Mouse (Mus musculus) activated CD4-positive, CD25-positive, alpha-beta regulatory T cell (primary cell): ENCODE results near the gene Gm13272. TPM values are rescaled to one million over a fixed set of nuclear protein-coding genes. Genes with fewer than 3 reads are reported as not detected.

Source experiments
- polyA plus RNA-seq, 2 experiments: library from polyadenylated mRNA; unstranded; fragments of 100-300 nt; shearing (Covaris generic); gene quantifications; one replicate each; pipeline ENCODE4 v1.2.1; 2017

The Gm13272 gene
- not detected for polyA plus RNA-seq

GRCm38 (mm10) chr4:88779550-88779949 lies at the start of gene Gm13272:
Gm13272 (plus strand) TSS chr4:88779850.

GRCm38 (mm10) chr4:88754818-88755340 lies 24.8 kb upstream of the Gm13272 start, which contains the start of gene Gm13271:
Gm13271 (plus strand) TSS chr4:88754868.

GRCm38 (mm10) chr4:88759610-88760268 lies 19.9 kb upstream of the Gm13272 start, which contains the start of gene Gm13283:
Gm13283 (plus strand) TSS chr4:88760119.

GRCm38 (mm10) chr4:88773534-88773933 lies 6.1 kb upstream of the Gm13272 start, which contains the start of gene Gm13290:
Gm13290 (plus strand) TSS chr4:88773834.

GRCm38 (mm10) chr4:88776622-88777021 lies 3.0 kb upstream of the Gm13272 start, which contains the start of gene Gm13289:
Gm13289 (plus strand) TSS chr4:88776922.

GRCm38 (mm10) chr4:88781831-88782230 lies 2.2 kb downstream of the Gm13272 start, which contains the start of gene Ifnz:
Ifnz (plus strand) TSS chr4:88782131.

GRCm38 (mm10) chr4:88785409-88785808 lies 5.8 kb downstream of the Gm13272 start, which contains the start of gene Gm13276:
Gm13276 (plus strand) TSS chr4:88785709.

GRCm38 (mm10) chr4:88788402-88788801 lies 8.8 kb downstream of the Gm13272 start, which contains the start of gene Gm13277:
Gm13277 (plus strand) TSS chr4:88788632.

GRCm38 (mm10) chr4:88791250-88791649 lies 11.6 kb downstream of the Gm13272 start, which contains the start of gene Gm13278:
Gm13278 (plus strand) TSS chr4:88791550.

GRCm38 (mm10) chr4:88793936-88794675 lies 14.5 kb downstream of the Gm13272 start, which contains the start of gene Gm13275:
Gm13275 (plus strand) TSS chr4:88794487.

GRCm38 (mm10) chr4:88797097-88797496 lies 17.4 kb downstream of the Gm13272 start, which contains the start of gene Gm13279:
Gm13279 (plus strand) TSS chr4:88797397.

GRCm38 (mm10) chr4:88799365-88799764 lies 19.7 kb downstream of the Gm13272 start, which contains the start of gene Gm13285:
Gm13285 (plus strand) TSS chr4:88799665.

GRCm38 (mm10) chr4:88802954-88803353 lies 23.3 kb downstream of the Gm13272 start, which contains the start of gene Gm13287:
Gm13287 (plus strand) TSS chr4:88803254.

GRCm38 (mm10) chr4:88805231-88805630 lies 25.6 kb downstream of the Gm13272 start, which contains the start of gene Gm13288:
Gm13288 (plus strand) TSS chr4:88805531.

GRCm38 (mm10) chr4:88815928-88816327 lies 36.3 kb downstream of the Gm13272 start, which contains the start of gene Ifna7:
Ifna7 (plus strand) TSS chr4:88816228.

GRCm38 (mm10) chr4:88819659-88820058 lies 40.0 kb downstream of the Gm13272 start, which contains the start of gene Ifna11:
Ifna11 (plus strand) TSS chr4:88819959.

GRCm38 (mm10) chr4:88827116-88827515 lies 47.5 kb downstream of the Gm13272 start, which contains the start of gene Ifna6:
Ifna6 (plus strand) TSS chr4:88827416.

Other genes starting within 250 kb of the Gm13272 start
- gene Ifna15, start 221.6 kb upstream of the Gm13272 start, polyA plus RNA-seq, result under 1 TPM in 1 of 2 experiments, not detected in 1; 0.60 TPM
- gene Ifna14, start 208.1 kb upstream of the Gm13272 start, polyA plus RNA-seq, result not detected
- not detected for gene Ifna9, start 187.5 kb upstream of the Gm13272 start, polyA plus RNA-seq
- not detected for gene Ifna12, start 176.5 kb upstream of the Gm13272 start, polyA plus RNA-seq
- not detected for gene C87499, start 145.4 kb upstream of the Gm13272 start, polyA plus RNA-seq
- gene Ifna13, start 135.4 kb upstream of the Gm13272 start, polyA plus RNA-seq, result not detected
- not detected for gene Ifna16, start 102.9 kb upstream of the Gm13272 start, polyA plus RNA-seq
- gene Ifna2, start 95.9 kb upstream of the Gm13272 start, polyA plus RNA-seq, result not detected
- not detected for gene Ifnab, start 88.5 kb upstream of the Gm13272 start, polyA plus RNA-seq
- gene Gm26566, start 58.0 kb upstream of the Gm13272 start, polyA plus RNA-seq, result under 1 TPM in 1 of 2 experiments, not detected in 1; 0.48 TPM
- gene Klhl9, start 57.4 kb upstream of the Gm13272 start, polyA plus RNA-seq, result 10 to 100 TPM; 18.8 to 27.9 TPM
- not detected for gene Gm13271, start 25.0 kb upstream of the Gm13272 start, polyA plus RNA-seq
- under 1 TPM; 0.75 to 0.85 TPM for gene Gm13283, start 19.7 kb upstream of the Gm13272 start, polyA plus RNA-seq
- under 1 TPM in 1 of 2 experiments, not detected in 1; 0.19 TPM for gene Gm13290, start 6.0 kb upstream of the Gm13272 start, polyA plus RNA-seq
- gene Gm13289, start 2.9 kb upstream of the Gm13272 start, polyA plus RNA-seq, result not detected
- gene Ifnz, start 2.3 kb downstream of the Gm13272 start, polyA plus RNA-seq, result under 1 TPM in 1 of 2 experiments, not detected in 1; 0.48 TPM
- gene Gm13276, start 5.9 kb downstream of the Gm13272 start, polyA plus RNA-seq, result not detected
- not detected for gene Gm13277, start 8.8 kb downstream of the Gm13272 start, polyA plus RNA-seq
- not detected for gene Gm13278, start 11.7 kb downstream of the Gm13272 start, polyA plus RNA-seq
- not detected for gene Gm13275, start 14.6 kb downstream of the Gm13272 start, polyA plus RNA-seq
- gene Gm13279, start 17.5 kb downstream of the Gm13272 start, polyA plus RNA-seq, result not detected
- gene Gm13285, start 19.8 kb downstream of the Gm13272 start, polyA plus RNA-seq, result 1 to 10 TPM in 1 of 2 experiments, under 1 TPM in 1; 0.80 to 1.1 TPM
- not detected for gene Gm13287, start 23.4 kb downstream of the Gm13272 start, polyA plus RNA-seq
- gene Gm13288, start 25.7 kb downstream of the Gm13272 start, polyA plus RNA-seq, result under 1 TPM in 1 of 2 experiments, not detected in 1; 0.10 TPM
- not detected for gene Ifna7, start 36.4 kb downstream of the Gm13272 start, polyA plus RNA-seq
- gene Ifna11, start 40.1 kb downstream of the Gm13272 start, polyA plus RNA-seq, result not detected
- not detected for gene Ifna6, start 47.6 kb downstream of the Gm13272 start, polyA plus RNA-seq
- not detected for gene Ifna5, start 55.7 kb downstream of the Gm13272 start, polyA plus RNA-seq
- gene Ifna4, start 62.0 kb downstream of the Gm13272 start, polyA plus RNA-seq, result not detected
- gene Ifna1, start 70.2 kb downstream of the Gm13272 start, polyA plus RNA-seq, result not detected
- not detected for gene Ifne, start 100.4 kb downstream of the Gm13272 start, polyA plus RNA-seq